Mouse (Mus musculus) megakaryocyte, embryonic 14.5 days (primary cell): ENCODE measurements around the gene Mkrn1.

Experiments used
- FLI1 ChIP-seq: IDR thresholded peaks from 2 replicates; pipeline ENCODE4 v1.6.1; 2012; ENCODE audit warnings: low read length, inconsistent platforms, mixed read lengths
- GATA1 ChIP-seq: IDR thresholded peaks from 3 replicates; pipeline ENCODE4 v1.6.1; 2012; ENCODE audit warnings: mixed read lengths, low read length, inconsistent platforms, borderline replicate concordance

DNA sequence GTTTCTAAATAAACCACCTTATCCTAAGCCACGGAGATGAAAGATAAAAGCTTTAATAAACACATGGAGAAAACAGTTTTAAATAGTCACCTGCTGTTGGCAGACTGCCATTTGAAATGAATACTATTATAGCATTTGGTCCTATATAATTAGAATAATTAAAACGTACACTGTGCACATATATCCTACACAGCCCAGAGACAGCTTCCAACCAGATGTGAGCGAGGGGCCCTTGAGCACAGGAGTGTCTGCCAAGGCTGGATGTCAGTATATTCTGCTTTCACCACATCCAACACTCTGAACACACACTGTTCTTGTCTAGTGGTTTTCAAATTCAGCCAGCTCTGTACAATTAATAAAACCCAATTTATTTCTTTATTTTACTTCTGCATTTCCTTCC lies 50.6 kb downstream of the Mkrn1 start:
- TF ChIP-seq GATA1 (no peak), FLI1 (no peak)
